Mouse (Mus musculus) megakaryocyte, embryonic 14.5 days (primary cell): ENCODE data around the gene Gm3435.
"Not testable (repeated sequence)": the region's sequence is repeated elsewhere in the genome, so short reads cannot be mapped to it uniquely, and the experiment has no call there.

Experiments used
- FLI1 ChIP-seq: IDR thresholded peaks from 2 replicates; pipeline ENCODE4 v1.6.1; 2012; ENCODE audit warnings: low read length, inconsistent platforms, mixed read lengths
- GATA1 ChIP-seq: IDR thresholded peaks from 3 replicates; pipeline ENCODE4 v1.6.1; 2012; ENCODE audit warnings: mixed read lengths, low read length, inconsistent platforms, borderline replicate concordance

DNA sequence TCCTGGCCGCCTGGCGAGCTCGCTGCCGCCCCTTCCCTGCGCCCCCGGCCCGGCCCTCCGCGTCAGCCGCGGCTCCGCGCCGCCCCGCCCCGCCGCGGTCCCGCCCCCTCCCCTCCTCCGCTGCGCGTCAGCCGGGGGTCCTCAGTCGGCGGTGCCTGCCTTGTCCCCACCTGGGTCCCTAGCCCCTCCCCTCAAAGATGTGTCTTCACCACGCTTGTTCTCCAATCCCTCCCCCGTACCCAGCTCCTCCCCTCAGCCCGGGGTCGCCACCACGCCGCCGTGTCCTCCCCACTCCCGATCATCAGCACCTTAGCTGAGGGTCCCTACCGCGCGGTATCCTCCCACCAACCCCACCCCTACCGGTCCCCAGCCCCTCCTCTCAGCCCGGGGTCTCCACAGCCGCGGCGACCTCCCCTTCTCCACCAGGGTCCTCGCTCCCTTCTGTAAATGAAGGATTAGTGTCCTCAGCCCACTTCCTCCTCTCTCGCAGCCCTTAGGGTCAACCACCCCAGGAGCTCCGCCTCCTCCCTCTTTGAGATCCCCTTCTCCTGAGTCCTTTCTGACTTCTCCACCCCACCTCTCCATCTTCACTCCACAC lies 48.3 kb upstream of the Gm3435 start:
- TF ChIP-seq FLI1, GATA1: not testable (repeated sequence)
